Mouse (Mus musculus) R1 (cell line): ENCODE results near the gene Gga3.
"Not testable (repeated sequence)": the region's sequence is repeated elsewhere in the genome, so short reads cannot be mapped to it uniquely, and the experiment has no call there.

Source experiments
- DNase-seq: peaks from one replicate; pipeline ENCODE4 v3.0.0-alpha.2; 2018; ENCODE audit warnings: low read depth, low spot score

Gene Gga3

DNA sequence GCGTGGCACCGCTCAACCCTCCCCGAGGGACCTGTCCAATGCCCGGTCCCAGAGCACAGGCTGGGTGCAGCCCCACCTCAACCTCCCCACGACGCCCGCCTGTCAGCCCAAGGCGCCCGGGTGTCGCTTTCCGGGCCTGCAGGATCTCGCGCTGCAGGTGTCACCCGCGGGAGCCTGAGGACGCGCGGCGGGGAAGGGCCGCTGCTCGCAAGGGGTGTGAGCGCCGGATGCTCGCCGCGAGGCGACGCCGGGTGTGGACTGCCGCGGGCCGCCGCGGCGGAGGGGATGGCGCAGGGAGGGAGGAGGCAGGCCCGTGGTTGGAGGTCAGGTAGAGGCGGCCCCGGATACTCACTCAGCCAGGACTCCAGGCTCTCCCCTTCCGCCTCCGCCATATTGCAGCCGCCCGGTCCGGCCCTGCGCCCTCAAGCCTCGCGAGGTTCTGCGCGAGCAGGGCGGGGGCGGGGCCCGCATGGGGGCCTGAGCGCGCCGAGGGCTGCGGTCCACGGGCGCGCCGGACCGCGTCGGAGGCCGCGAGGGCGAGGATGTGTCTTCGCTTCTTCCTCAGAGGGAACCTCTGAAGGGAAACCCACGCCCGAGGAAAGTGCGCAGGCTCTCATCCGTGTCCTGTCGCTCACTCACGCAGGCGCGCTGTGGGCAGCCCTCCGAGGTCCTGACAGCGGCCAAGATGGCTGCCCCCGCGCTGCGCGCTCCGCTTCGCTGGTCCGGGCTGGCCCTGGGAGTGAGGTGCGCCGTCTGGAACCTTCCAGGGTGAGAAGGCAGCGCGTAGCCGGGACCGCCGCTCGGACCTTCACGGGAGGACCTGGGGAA, at the start of gene Gga3, which contains the start of gene Mrps7:
Gene Gga3, minus strand, starts transcription at position 576 of the 828 bp plus-strand sequence.
Gene Mrps7, plus strand, starts transcription at position 450 of the 828 bp plus-strand sequence.
- DNase-seq: peak; percentile 90

DNA sequence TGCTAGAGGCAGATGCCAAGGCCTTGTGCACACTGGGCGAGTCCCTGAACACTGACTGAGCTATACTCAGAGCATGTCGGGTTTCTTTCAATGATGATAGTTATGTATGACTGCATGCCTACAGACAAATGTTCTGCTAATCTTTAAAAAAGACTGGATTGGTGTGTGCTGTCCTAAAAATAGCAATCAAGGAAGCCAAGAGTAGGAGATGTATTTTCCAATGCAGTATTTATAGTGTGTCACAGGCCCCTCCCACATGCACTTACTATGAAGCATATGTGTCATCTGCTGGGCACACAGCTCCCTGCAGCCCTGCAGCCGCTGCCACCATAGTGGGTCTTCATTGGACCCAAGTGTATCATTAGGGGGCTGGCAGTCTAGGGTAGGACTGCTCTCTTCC, 49.3 kb upstream of the Gga3 start:
- DNase-seq: no peak

DNA sequence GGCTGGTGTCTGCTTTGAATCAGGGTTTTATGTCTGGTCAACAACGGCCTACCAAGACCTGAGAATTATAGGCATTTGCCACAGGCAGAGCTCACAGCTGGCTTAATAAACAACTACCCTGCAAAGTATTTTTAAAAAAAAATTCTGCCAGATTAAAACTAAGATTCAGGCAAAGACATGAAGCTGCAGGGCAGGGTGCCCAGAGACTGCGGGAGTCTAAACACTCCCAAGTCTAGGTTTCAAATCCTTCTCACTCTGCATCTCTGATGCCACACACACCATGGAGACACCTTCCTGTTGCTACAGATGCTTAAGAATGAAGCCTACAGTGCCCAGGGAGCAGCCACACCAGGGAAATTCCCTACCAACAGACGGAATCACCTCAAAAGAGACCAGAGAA, 47.8 kb upstream of the Gga3 start:
- DNase-seq: no peak

DNA sequence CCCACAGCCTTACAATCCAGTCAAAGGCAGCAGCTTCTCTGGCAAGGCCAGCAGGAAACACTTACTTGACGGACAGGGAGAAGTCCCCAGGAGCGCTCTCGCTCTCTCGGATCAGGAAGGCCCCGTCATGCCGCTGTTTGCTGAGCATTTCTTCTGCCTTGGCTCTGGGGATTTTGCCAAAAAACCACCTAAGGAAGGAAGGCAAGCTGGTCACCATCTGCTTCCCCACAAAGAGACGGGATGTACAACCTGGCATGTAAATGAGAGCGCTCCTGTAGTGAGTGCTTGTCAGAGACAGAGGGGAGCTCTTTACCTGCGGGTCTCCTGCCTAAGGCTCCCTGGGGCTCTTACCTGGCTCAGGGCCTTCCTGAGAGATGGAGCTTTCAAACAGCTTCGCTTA, 45.9 kb upstream of the Gga3 start:
- no peak for DNase-seq

DNA sequence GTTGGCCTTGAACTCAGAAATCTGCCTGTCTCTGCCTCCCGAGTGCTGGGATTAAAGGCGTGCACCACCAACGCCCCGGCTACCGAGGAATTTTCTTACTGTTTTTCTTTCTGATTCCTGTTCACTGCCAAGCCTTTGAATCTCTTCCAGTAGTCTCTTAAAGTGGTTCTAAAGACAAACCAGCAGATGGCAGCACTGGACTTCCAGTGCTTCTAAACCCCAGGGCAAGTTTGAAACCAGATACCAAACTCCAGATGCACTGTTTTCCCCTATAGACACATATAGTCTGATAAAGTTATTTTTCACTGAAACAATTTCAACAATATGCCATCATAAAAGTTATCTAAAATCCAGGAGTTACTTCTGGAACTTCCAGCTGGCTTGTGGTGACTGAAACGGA, 43.6 kb upstream of the Gga3 start:
- peak; percentile 89 for DNase-seq

DNA sequence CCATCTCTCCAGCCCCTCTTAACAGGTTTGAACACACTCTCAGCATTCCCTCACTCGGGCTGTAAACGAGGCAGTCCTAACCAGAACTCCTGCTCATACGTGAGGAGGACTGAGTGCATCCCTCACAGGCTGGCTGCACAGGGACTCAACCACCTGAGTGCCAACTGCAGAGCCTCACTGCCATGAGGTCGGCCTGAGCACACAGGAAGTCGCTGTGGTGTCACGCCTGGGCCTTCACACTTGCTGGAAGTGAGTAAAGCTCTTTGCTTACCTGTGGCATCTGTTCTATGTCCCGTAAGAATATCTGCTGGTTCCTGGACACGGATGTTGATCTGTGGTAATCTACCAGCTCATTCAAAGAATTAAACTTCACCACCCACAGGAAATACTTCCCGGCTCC, 42.6 kb upstream of the Gga3 start:
- DNase-seq: no peak

DNA sequence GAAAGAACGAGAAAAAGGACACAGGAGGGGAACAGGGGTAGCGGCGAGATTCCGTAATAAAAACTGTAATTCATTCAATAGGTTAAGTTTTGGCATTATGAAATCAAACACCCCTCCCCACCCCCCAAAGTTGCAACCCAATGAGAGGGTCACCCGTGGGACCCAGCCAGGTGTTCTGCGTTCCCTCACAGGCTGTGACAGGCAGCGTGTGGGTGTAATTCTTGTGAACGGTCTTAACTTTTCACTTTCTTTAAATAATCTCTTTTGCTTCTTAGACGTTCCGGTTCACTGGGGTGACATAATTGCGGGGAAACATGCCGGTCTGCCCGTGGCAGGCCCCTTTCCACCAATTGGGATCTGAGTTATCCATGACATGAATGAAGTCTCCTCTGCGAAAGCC, 41.6 kb upstream of the Gga3 start:
- not testable (repeated sequence) for DNase-seq

DNA sequence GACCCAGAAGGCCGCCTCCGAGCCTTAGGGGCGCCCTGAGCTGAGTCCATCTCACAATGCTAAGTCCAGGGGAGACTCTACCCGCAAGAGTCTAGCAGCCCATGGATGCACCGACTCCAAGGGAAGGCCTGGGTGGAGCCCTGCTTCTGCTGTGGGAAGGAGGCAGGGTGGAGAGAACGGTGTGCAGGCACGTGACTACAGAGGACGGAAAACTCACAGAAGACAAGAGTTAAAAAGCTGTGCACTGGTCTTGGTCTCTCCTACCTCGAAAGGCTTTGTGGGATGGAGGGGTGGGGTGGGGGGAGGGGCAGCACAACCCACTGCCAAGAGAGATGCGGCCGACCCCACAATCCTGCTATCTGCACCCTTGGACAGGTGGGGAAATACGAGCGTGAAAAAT, 40.5 kb upstream of the Gga3 start:
- DNase-seq: peak; percentile 52

DNA sequence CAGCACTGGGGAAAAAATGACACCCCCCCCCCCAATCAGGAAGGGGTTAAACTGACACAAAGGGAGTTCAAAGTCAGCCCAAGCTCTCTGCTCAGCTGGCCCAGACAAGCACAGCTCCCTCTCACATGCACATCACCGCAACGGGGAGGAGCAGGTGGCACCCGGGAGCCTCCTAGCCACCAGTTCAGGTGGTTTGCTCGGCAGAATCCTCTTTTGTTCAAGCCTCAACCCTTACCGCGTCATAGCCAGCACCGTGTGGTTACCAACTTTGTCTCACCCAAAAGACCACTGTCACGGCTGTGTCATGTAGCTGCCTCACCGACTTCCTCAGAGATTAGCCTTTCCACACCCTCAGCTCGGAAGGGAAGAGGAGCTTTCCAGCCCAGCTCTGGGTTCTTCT, 39.4 kb upstream of the Gga3 start:
- DNase-seq: peak; percentile 44

DNA sequence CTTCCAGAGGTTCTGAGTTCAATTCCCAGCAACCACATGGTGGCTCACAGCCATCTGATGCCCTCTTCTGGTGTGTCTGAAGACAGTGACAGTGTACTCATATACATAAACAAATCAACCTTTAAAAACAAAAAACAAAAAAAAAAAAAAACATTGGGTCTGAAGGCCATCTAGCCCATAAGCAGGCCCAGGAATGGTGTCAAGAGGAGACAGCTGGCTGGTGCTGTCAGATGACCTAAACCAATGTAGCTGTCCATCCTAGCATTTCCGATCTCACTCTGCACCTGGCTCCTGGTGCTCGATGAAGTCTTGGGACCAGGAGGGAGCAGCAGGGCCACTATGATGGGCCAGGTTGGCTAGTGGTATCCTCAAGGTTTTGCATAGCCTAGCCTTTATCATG, 38.9 kb upstream of the Gga3 start:
- DNase-seq: no peak

DNA sequence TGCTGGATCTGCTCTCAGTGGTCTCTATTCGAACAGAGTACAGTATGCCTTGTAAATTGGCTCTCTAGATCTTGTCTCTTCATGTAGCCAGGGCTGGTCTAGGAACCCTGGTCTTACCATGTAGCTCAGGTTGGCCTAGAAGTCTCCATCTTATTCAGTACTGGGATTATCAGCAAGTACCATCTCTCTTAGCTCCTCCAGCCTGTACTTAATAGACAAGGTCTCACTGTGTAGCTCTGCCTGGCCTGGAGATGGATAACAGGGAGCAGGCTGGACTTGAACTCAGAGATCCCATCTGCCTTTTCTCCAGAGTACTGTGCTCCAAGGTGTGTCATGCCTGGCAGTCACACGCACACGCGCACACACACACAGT, 37.8 kb upstream of the Gga3 start:
- no peak for DNase-seq

DNA sequence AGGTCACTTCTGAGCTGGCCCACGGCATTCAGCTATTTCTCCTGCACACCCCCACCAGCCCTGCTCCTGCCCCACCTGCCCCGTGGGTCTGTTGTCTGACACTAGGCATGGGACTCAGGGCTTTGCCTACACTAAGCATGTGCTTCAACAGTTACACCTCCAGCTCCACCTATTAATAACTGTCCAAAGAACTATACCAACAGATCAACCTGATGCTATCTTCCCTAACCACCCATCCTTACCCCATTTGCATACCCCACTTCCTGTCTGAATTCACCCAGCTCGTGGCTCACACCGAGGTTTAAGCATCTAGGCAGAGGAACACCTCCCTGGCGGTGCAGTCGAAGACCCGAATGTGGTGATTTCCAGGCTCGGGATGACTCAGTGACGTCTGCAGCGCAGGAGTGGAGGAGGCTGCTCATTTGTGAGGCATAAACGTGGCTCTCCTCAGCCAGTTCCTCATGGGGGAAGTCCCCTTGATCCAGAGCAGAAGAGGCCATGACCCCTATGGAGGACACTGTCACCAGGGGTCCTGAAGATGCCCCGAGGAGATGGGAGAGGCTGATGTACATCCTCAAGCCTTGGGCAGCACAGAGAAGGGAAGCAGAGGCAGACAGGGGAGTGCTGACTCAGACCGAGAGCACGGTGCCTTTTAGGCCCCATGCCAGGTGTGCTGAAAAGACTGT, 37.3 kb upstream of the Gga3 start:
- peak; percentile 53 for DNase-seq

DNA sequence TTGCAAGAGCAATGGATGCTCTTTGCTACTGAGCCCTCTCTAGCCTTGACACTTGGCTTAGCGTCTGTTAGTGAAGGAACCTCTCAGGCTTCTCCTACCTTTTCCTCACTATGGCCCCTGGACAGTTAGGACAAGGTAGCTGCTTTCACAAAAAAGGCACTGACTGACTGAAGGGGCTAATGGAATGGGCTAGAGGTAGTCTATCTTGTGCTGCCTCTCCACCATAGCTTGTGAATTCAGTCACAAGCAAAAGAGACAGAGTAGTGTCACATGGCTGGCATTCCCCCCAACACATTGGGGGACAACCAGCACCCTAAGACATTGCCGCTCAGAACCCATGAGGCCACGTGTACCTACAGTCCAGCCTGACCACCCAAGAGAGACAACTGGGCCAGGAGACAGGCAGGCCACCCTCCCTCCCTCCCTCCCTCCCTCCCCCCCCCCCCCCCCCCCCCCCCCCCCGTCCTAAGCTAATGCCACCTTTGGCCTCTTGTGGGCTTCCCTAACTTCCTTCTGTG, 36.5 kb upstream of the Gga3 start:
- no peak for DNase-seq

DNA sequence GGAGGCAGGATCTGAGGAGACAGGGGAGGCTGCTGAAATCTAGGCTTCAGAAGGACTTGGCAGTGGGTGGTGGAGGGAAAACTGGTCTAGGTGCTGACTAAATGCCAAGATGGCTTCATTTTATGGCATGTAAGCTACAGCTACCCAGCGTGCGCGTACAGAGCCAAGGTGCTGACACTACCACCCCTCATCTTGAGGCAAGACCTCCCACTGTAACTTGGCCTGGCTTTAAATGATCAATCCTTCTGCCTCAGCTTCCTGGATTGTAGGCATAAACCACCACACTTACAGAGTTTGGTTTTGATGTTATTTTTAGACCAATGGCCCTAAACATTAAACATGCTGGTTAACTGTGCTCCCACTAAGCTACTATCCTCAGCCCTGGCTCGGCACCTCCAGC, 35.7 kb upstream of the Gga3 start:
- no peak for DNase-seq

DNA sequence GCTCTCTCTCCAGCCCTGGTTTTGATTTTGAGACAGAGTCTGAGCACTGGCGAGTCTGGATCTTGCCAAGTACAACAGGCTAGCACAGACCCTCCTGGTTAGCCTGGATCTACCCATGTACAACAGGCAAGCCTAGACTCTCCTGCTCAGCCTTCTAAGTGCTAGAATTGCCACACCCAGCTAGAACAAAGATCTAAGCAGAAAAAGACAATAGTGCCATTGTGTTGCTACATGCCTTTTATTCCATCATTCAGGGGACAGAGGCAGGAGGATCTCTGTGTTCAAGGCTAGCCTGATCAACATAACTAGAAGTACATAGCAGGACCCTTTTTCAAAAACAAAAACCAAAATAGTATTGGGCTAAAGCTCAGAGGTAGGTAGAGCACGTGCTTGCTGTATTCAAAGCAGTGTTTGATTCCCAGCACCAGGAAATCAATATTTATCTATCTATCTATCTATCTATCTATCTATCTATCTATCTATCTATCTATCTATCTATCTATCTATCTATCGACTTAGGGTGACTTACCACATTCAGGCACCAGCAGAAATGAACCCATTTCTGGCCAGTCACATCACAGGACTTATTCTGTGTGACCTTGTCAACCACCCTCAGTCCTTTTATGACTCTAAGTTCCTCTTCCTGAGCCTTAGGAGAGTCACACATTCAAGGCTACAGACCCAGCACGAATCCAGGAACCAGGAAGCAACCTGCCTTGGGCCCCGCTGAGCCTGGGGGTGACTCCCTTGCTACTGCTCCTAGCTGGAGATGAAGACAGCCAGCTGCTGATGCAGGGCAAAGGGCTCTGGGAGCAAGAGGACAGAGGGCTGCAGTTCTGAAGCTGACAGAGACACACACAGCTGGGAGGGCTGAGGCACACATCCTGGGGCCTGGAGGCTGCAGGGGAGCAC, 34.9 kb upstream of the Gga3 start:
- DNase-seq: peak; percentile 95

DNA sequence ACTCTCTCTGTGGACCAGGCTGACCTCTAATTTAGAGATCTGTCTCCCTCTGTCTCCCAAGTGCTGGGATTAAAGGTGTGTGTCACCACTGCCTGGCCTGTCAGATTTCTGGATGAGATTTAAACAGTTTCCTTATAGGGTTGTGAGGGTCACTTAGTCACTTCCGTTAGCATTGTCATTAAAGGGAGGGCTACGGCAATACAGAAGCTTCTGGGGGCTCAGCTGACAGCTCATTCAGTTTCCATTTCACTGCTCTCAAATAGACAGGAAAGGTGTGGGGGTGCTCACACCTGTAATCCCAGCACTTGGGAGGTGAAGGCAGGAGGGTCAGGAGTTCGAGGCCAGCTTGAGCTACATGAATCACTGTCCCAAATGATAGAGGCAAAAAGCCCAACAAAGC, 33.1 kb upstream of the Gga3 start:
- DNase-seq: peak; percentile 52

DNA sequence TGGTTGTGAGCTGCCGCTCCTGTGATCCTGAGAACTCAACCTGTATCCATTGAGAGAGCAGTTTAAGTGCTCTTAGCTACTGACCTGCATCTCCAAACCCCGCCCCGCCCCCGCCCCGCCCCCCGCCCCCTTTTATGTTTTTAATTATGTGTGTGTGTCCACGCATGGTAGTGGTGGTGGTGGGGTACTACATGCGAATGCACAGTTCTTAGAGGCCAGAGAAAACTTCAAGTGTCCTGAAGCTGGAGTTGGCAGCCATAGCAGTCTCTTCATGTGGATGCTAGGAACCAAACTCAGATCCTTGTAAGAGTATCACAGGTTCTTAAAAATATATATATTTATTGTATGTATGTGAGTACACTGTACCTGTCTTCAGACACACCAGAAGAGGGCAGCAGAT, 31.6 kb upstream of the Gga3 start:
- DNase-seq: peak; percentile 71

DNA sequence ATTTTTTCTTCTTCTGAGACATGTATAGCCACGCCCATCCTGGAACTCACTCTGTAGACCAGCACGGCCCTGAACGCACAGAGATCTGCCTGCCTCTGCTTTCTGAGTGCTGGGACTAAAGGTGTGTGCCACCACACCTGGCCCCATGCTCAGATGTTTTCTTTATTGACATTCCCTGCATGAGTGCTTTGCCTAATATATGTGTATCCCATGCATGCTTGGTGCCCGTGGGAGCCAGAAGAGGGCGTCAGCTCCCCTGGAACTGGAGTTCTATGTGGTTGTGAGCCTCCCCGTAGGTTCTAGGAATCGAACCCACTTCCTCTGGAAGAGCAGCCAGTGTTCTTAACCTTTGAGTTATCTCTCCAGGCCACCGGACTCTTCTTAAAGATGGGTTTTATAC, 31.2 kb upstream of the Gga3 start:
- peak; percentile 63 for DNase-seq

DNA sequence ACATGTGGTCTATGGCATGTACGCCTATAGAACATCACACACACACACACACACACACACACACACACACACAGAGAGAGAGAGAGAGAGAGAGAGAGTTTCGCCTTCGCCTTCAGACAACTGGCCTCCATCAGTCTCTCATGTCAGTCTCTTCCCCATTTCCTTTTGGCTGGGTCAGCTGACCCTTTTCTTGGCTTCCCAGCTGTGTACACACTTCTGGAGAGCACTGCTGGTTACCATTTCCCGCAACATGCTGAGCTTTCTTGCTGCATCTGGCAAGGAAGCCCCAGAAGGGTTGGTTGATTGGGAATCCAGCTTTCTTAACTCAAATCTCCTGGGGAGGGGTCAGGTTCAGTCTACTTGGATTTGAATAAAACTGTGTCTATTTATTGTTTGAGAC, 30.3 kb upstream of the Gga3 start:
- no peak for DNase-seq

DNA sequence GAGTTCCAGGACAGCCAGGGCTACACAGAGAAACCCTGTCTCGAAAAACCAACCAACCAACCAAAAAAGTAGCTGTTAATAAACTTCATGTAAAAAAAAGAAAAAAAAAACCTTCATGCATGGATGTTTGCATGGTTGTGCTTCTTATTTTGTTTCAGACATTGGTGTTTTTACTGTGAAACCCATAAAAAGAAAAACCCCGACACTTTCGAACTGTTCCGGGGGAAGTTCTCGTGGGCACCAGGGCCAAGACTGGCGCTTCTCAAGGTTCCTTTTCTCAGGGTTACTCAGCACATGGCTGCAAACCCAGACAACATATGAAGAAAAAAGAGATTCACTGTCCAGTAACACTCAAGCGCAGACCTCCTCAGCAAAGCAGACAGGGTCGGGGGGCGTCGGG, 29.0 kb upstream of the Gga3 start:
- no peak for DNase-seq

DNA sequence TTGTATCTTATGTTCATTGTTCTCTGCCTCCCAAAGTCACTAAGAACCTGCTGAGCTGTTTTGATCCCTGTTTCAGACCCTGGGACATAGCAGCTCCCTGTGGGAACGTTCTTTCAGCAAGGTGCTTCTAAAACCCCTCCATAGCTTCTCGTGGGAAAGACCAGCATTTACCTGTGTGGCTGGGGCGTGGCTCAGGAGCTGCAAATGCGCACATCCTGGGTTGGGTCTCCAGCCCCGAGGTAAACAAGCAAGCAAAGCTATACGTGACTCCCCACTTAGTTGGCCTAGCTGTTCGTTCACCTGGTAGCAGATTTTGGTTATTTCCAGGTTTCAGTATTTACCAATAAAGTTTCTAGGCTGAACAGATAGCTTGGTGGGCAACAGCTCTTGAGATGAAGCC, 28.4 kb upstream of the Gga3 start:
- no peak for DNase-seq

DNA sequence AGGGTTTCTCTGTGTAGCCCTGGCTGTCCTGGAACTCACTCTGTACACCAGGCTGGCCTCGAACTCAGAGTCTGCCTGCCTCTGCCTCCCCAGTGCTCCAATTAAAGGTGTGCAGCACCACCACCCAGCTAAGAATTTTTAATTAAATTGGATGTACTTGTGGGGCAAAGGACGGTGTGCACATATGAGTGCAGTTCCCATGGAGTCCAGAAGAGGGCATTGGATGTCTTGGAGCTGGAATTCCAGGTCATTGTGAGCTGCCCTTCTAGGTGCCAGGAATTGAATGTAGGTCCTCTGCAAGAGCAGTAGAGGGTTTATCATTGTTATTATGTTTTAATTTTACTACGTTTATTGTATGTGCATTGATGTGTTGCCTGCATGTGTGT, 27.6 kb upstream of the Gga3 start:
- DNase-seq: peak; percentile 91
